Mouse (Mus musculus) thymus, postnatal 14 days (tissue): ENCODE measurements around the gene Zfp771.

Experiments
- DNase-seq: peaks from one replicate; pipeline ENCODE4 v3.0.0; 2021

Gene Zfp771

DNA sequence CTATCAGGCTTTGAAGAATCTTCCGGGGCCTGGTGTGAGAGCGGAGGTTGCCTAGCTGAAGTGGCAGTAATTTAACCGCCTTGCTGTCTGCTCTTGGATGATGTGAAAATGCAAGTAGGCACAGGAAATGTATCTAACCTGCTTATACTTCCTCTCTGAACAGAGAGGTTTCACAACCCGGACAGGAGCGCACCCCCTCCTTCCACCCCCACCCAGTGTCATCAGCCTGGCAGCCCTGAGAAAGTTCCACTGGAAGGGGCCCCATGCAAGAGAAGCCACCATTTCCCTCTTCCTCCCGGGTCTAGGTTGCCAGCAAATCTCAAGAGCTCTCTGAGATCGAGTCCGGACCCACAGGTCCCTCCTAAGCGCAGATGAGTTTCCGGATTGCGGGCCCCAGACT is 52.0 kb downstream of the Zfp771 start, which contains the start of gene Itgal:
Gene Itgal, plus strand, starts transcription at position 163 of the 400 bp plus-strand sequence.
- DNase-seq, result peak; percentile 82

DNA sequence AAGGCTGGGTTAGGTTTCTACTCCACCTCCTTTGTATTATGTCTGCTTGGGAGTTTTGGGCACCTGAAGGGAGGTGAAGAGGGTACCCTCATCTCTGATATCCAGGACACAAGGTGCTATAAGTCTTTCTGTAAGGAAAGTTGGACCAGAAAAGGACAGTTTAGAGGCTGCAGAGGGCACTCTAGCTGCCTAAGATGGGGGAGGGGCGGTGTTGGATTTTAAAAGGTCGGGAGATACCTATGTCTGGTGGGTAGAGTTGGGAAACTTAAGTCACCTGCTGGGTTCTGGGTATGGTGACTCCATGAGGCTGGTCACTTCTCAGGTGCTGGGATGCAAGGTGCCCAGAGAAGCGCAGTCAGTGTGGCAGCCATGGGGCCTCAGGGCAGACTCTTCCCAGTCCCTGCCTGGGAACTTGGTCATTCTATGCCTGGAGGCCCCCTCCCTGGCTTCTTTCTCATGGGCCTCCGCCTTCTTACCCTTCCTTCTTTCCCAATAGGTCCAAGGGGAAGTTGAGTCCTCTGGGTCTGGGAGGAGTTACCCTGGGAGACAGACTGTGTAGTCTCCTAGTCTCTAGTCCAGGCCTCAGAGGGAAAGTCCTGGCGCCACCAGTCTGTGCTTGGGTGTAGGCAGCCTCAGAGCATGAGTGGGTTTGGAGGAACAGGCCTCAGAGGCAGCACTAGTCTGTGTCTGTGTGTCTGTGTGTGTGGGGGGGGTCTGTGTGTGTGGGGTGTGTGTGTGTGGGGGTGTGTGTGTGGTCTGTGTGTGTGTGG is 52.9 kb downstream of the Zfp771 start:
- peak; percentile 55 for DNase-seq

DNA sequence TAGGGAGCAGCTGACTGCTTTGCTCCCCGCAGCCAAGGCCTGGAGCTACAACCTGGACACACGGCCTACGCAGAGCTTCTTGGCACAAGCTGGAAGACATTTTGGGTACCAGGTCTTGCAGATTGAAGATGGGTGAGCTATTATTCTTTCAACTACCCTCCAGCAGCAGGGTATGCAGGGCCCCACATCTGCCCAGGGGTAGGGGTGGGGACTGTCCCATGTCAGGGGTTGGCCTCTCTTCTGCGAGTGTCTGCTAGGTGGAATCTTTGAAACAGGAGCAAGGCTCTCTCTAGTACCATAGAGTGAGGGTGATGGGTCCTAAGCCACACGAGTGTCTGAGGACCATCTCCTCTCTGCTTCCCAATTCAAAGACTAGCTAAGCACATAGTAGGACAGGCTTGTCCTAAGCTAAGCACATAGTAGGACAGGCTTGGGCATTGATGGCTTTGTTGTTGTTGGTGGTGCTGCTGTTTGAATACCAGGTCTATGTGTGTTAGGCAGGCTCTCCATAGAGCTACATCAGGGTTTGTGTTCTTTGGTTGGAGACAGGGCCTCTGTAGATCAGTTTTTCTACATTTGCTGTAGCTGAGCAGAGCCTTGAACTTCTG is 53.6 kb downstream of the Zfp771 start:
- DNase-seq, result peak; percentile 36
